Mouse (Mus musculus) forebrain, embryonic 16.5 days (tissue): ENCODE results near the gene Kcnip4. TPM values are rescaled to one million over a fixed set of nuclear protein-coding genes. Genes with fewer than 3 reads are reported as not detected.

Experiments
- ATAC-seq: fragments of 200-750 bp; cut with Nextera tagmentation; 2 replicates; pipeline ENCODE4 v1.8.0; 2017; ENCODE audit warnings: mild to moderate bottlenecking, moderate library complexity
- H3K27ac ChIP-seq: fragments of 300-500 bp; sonication (generic); 2 replicates; pipeline ENCODE4 v1.5.1; 2014; ENCODE audit warnings: low read length, control low read depth
- H3K27me3 ChIP-seq: fragments of 300-500 bp; sonication (generic); replicated peaks from 2 replicates; pipeline ENCODE4 v1.6.1; 2014; ENCODE audit warnings: low read length; ENCODE audit not compliant: control insufficient read depth, insufficient read depth
- H3K36me3 ChIP-seq: fragments of 300-500 bp; sonication (generic); 2 replicates; pipeline ENCODE4 v1.6.1; 2014; ENCODE audit not compliant: control insufficient read depth, insufficient read depth
- H3K4me1 ChIP-seq: fragments of 300-500 bp; sonication (generic); replicated peaks from 2 replicates; pipeline ENCODE4 v1.6.1; 2014; ENCODE audit warnings: low read length; ENCODE audit not compliant: control insufficient read depth, insufficient read depth
- H3K4me2 ChIP-seq: fragments of 300-500 bp; sonication (generic); 2 replicates; pipeline ENCODE4 v1.6.1; 2014; ENCODE audit warnings: mild to moderate bottlenecking, low read length, control low read depth
- H3K4me3 ChIP-seq: fragments of 300-500 bp; sonication (generic); replicated peaks from 2 replicates; pipeline ENCODE4 v1.5.1; 2014; ENCODE audit warnings: mild to moderate bottlenecking, low read length, control low read depth
- H3K9ac ChIP-seq: fragments of 300-500 bp; sonication (generic); replicated peaks from 2 replicates; pipeline ENCODE4 v1.6.1; 2014; ENCODE audit warnings: low read depth, low read length, control low read depth
- H3K9me3 ChIP-seq: fragments of 300-500 bp; sonication (generic); 2 replicates; pipeline ENCODE4 v1.6.1; 2016; ENCODE audit warnings: low read length; ENCODE audit not compliant: control insufficient read depth
- WGBS: fragments of 180-500 bp; shearing (Covaris S2); extraction: QIAGEN DNeasy Blood & Tissue Kit; methylation state at CpG from one replicate; pipeline ENCODE4 v1.1.7; 2014; 5-methylcytosine and 5-hydroxymethylcytosine counted together
- polyA plus RNA-seq: library from polyadenylated mRNA; unstranded; fragments of >200 nt; fragmentation: Nextera tagmentation; extraction: Ambion mirVana; gene quantifications from 2 replicates; pipeline ENCODE4 v1.2.1, GENCODE M21; 2015

Gene Kcnip4
- 6.6 and 8.8 TPM in 2 replicates for polyA plus RNA-seq

DNA sequence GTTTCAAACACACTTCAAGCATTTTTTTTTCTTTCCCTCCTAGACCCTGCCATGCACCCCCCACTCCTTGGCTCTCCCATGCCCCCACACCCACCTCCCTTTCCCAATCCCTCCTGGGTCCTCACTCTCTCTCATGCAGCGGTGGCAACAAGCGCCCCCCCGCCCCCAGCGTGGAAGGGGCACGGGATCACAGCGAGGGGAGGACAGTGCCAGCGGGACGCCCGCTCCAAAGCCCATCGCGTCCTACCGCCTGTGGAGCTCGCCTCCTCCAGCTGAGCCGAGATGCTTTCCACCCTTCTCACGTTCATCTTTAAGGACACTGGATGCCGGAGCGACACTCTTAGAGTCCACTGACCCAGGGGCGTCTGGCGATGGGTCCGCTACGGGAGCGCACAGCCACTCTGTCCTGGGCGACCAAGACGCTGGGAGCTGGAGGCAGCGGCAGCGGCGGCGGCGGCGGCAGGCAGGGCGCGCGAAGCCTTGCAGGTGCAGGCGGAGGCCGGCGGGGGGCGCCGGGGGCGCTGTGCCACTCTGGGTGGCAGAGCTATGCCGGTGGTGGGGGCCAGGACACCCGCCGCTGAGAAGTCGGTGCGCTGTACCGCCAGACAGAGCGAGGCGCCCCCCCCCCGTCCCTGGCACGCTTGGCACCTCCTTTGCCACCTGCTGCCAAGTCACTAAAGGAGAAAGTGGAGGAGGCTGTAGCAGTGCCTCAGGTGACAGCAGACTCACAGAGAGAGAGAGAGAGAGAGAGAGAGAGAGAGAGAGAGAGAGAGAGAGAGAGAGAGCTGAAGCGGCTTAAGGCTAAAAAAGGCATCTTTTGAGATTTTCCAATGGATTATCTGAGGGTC is at the start of gene Kcnip4:
TSS of gene Kcnip4 (minus strand) at position 514 of the 848 bp plus-strand sequence.
- peak within 1 kb of the TSS; percentile 99 for H3K4me2 ChIP-seq
- H3K4me3 ChIP-seq, result peak within 1 kb of the TSS; percentile 76
- peaks cover 10% of the 10 kb centered on the region for H3K4me1 ChIP-seq
- no peaks in the 10 kb centered on the region for H3K9me3 ChIP-seq
- H3K36me3 ChIP-seq, result no peaks in the 10 kb centered on the region
- peak; percentile 94 for ATAC-seq
- H3K27ac ChIP-seq, result no peak within 1 kb of the TSS
- H3K9ac ChIP-seq, result peak within 1 kb of the TSS; percentile 68
- H3K27me3 ChIP-seq, result no peaks in the 10 kb centered on the region
- WGBS, result under 1% methylated on average over 48 of the region's 50 CpGs

DNA sequence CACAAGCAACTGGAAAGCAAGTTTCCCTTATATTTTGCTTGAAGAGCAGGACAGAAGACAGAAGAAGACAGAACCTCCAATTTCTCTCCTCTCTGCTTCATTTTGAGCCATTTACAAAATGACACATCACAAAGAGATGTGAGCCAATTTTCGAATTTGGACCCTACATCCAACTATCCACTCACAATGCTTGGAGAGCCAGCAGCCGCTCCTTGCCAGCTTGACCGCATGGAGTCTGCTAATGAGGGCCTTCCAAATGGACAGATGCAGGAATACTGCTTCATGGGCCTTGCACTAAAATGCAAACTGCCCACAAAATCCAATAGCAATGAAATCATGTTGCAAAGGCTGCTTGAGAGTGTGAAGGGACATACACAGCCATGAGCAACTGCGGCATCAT is 47.2 kb upstream of the Kcnip4 start:
- Histone ChIP-seq H3K27me3 (no peaks in the 10 kb centered on the region), H3K27ac (no peak overlapping the region), H3K4me2 (no peak overlapping the region), H3K4me1 (no peaks in the 10 kb centered on the region), H3K9me3 (no peaks in the 10 kb centered on the region), H3K36me3 (no peaks in the 10 kb centered on the region), H3K4me3 (no peak overlapping the region), H3K9ac (no peak overlapping the region)
- no peak for ATAC-seq
- 89% methylated on average over 4 of the region's 4 CpGs for WGBS

DNA sequence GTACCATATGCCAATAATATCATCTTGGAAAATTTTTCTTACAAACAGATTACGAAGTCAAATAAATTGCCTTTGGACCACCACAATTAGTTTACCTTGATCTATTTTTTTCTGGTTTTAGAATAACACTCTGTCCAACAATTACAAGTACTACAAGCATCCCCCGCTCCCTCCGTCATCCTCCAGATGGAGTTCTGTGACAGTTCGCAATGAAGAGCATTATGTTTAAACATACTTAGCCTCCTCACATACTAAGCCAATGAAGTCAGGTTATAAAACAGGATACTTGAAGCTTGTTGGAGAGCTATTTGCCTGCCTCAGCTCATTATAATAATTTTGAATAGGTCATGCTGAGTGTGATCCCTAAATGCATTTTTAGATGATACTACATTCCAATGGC is 39.0 kb upstream of the Kcnip4 start:
- no peak for ATAC-seq
- Histone ChIP-seq H3K36me3 (no peaks in the 10 kb centered on the region), H3K4me3 (no peak overlapping the region), H3K9me3 (no peaks in the 10 kb centered on the region), H3K27ac (no peak overlapping the region), H3K4me1 (no peaks in the 10 kb centered on the region), H3K9ac (no peak overlapping the region), H3K4me2 (no peak overlapping the region), H3K27me3 (no peaks in the 10 kb centered on the region)
- 88% methylated on average over 4 of the region's 4 CpGs for WGBS

DNA sequence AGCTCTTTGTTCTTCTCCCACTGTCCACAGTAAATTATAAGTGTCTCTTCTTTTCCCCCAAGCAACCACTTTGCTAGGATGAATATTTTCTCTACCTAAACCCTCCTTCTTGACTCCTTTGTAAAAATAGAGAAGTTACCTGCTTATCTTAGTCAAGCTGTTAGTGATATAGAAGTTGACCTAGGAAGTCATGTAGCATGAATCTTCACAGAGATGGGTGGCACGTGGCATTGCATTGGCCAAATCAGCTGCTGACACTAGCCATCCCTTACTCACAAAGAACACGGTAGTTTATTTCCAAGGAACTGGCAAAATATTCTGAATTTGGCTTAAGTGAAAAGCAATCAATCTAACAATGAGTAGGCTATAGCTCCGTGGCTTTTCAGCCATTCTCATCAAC is 32.7 kb upstream of the Kcnip4 start:
- no peak for ATAC-seq
- H3K9ac ChIP-seq, result no peak overlapping the region
- no peaks in the 10 kb centered on the region for H3K4me1 ChIP-seq
- no peak overlapping the region for H3K27ac ChIP-seq
- no peaks in the 10 kb centered on the region for H3K27me3 ChIP-seq
- H3K9me3 ChIP-seq, result no peaks in the 10 kb centered on the region
- H3K4me2 ChIP-seq, result no peak overlapping the region
- WGBS, result 81% methylated on average over 3 of the region's 3 CpGs
- no peak overlapping the region for H3K4me3 ChIP-seq
- H3K36me3 ChIP-seq, result no peaks in the 10 kb centered on the region

DNA sequence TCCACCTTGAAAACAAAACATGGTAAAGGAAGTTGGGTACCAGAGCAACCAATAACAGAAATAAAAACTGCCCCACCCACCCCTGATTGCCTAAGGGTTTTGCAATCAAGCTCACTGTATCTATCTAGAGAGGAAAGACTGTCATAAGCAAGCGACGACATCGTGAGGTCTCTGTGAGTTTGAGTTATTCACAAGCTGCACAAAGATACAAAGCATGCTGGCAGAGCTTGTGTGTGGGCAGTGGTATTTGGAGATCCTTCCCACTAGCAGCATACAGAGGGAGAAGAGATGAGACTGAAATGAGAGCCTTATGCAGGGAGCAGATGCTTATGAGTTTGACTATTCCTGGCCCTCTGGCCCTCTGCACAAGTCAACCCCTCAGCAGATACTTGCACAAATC is 23.2 kb upstream of the Kcnip4 start:
- Histone ChIP-seq H3K4me2 (no peak overlapping the region), H3K27ac (no peak overlapping the region), H3K9me3 (no peaks in the 10 kb centered on the region), H3K4me3 (no peak overlapping the region), H3K4me1 (no peaks in the 10 kb centered on the region), H3K27me3 (no peaks in the 10 kb centered on the region), H3K9ac (no peak overlapping the region), H3K36me3 (no peaks in the 10 kb centered on the region)
- 89% methylated on average over 3 of the region's 3 CpGs for WGBS
- ATAC-seq, result no peak

DNA sequence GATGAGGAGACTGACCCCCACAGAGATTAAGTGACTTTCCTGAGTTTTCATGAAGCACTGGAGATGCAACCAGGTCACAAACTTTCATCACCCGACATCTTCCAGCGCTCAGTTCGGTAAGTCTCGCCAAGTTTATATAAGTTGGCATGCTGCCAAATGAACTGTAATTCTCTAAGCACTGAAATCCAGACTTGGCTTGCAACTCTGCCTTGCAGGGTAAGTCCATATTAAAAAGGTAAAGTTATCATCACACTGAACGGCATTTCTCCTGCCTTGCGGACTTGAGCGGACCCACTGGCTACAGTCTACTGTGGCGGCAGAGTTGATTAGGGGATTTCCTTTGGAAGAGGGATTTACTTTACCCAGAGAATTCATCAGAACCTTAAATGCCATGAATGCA is 4.7 kb upstream of the Kcnip4 start:
- no peak for ATAC-seq

DNA sequence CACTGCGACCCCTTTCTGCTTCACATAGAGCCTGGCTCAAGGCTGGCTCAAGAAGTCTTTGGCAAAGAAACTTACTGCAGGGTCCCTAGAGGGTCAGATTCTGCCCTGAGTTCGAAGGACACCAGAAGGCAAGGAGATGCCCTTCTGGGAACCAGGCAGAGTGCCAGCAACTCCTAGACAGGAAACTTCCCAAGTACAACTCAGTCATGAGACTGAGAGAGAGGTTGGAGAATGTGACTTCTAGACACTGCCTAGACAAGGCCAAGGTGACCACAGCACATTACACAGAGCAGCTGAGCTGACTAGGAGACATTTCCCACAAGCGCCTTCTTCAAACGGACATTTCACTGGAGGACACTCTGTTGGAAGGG is 520 bp upstream of the Kcnip4 start:
- Histone ChIP-seq H3K27me3 (no peaks in the 10 kb centered on the region), H3K9me3 (no peaks in the 10 kb centered on the region), H3K4me3 (peak overlapping the region; percentile 76), H3K4me1 (peaks cover 10% of the 10 kb centered on the region), H3K9ac (no peak overlapping the region), H3K27ac (no peak overlapping the region), H3K4me2 (peak overlapping the region; percentile 99), H3K36me3 (no peaks in the 10 kb centered on the region)
- WGBS, result 60% methylated on average over 4 of the region's 4 CpGs
- ATAC-seq, result 0 out of 2 replicates have a peak, but pooled peaks have one; percentile 1

More for the DNA sequence above, 4.7 kb upstream of the Kcnip4 start:
- Histone ChIP-seq H3K9me3 (no peaks in the 10 kb centered on the region), H3K27ac (no peak overlapping the region), H3K4me1 (peaks cover 5% of the 10 kb centered on the region), H3K4me3 (no peak overlapping the region), H3K36me3 (no peaks in the 10 kb centered on the region), H3K4me2 (no peak overlapping the region), H3K9ac (no peak overlapping the region), H3K27me3 (no peaks in the 10 kb centered on the region)
- WGBS, result 42% methylated on average over 8 of the region's 8 CpGs

DNA sequence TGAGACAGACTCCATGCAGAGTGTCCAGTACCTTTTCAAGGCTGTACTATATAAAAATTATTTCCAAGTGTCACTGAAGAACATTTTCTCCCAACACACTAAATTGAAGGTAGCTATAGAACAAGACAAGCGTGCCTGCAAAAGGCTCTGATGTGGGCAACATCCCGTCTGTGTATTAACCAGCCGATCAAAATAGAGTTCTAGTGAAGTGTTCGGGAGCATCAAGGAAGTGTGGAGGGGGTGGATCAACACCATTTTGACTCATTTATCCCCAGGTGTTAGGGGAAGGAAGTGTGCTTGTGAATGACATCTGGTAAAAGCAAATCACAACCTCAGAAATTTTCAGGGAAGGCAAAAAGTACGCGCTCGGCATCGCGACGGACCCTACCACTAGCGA is 712 bp downstream of the Kcnip4 start:
- peak overlapping the region; percentile 99 for H3K4me2 ChIP-seq
- peak; percentile 9 for ATAC-seq
- peak overlapping the region; percentile 76 for H3K4me3 ChIP-seq
- no peaks in the 10 kb centered on the region for H3K9me3 ChIP-seq
- WGBS, result 5% methylated on average over 11 of the region's 11 CpGs
- peak overlapping the region; percentile 68 for H3K9ac ChIP-seq
- no peaks in the 10 kb centered on the region for H3K27me3 ChIP-seq
- H3K4me1 ChIP-seq, result peaks cover 8% of the 10 kb centered on the region
- no peak overlapping the region for H3K27ac ChIP-seq
- H3K36me3 ChIP-seq, result no peaks in the 10 kb centered on the region

DNA sequence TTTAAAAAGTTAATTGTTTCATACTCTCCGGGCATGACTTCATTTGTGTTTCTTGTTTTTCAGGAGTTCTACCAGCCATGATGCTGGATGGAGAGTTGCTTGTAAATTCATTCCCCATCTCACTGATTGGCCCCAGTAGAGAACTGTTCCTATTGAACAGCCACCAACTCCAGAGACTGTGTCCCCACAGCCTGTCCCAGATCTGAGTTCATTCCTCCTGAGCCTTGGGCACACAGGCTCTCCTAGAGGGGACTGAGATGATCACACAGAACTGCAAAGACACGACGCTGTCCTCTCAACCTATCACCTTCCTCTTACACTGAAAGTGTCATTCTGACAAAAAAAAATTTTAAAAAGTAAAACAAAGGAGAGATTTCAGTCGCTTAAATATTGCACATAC is 1.7 kb downstream of the Kcnip4 start:
- Histone ChIP-seq H3K27me3 (no peaks in the 10 kb centered on the region), H3K27ac (no peak overlapping the region), H3K4me3 (no peak overlapping the region), H3K9me3 (no peaks in the 10 kb centered on the region), H3K9ac (no peak overlapping the region), H3K4me1 (peaks cover 8% of the 10 kb centered on the region), H3K36me3 (no peaks in the 10 kb centered on the region), H3K4me2 (no peak overlapping the region)
- no peak for ATAC-seq
- 76% methylated on average over 4 of the region's 4 CpGs for WGBS
